Mouse (Mus musculus): Measurements from ENCODE around the gene Klhdc8b. TPM values are rescaled to one million over a fixed set of nuclear protein-coding genes. Genes with fewer than 3 reads are reported as not detected.

The Klhdc8b gene
- polyA plus RNA-seq, 1 experiment from 2014 or later: 94.7 TPM

DNA sequence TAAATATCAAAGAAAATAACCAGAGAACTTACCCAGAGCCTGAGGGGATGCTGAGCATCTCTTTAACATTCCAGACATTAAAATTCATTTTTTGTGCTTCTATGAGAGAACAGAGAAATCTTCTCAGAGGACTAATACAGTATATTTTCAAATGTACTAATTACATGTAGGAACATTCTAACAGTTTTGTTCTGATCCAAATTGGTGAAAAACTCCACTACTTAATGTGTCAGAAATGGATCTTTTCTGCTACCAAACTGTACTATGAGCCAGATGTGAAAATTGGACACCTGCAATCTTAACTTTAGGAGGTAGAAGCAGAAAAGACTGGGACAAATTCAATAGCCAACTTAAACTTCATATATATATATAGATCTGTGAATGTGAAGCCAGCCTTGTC lies 33.0 kb downstream of the Klhdc8b start, which contains the start of gene Ccdc36:
TSS of gene Ccdc36 (minus strand) at position 101 of the 400 bp plus-strand sequence.
- no peak within 1 kb of the TSS for H3K4me3 ChIP-seq (ENCODE audit: control insufficient read depth in 1 of 2, insufficient read depth in 1 of 2, low read depth in 1 of 2, low read length in 2 of 2)

DNA sequence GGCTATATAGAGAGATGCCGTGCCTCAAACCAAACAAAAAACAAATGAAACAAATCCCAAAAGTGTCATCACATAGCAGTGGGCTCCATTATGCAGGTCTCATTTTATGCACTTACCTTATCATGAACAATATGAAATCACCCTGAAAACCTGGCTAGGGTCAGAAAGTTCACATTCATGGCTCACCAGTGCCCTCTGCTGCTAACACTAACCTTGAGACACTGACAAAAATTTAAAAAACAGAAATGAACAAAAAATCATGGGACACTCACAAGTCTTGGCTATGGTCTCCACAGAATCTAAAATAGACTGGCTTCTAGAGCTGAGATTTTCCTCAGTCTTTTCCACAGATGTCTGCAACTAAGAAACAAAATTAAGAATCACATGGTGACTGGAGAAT lies 49.2 kb downstream of the Klhdc8b start:
- Histone ChIP-seq H3K9me3 (ENCODE audit: control insufficient read depth, low read length) (no peaks in the 10 kb centered on the region), H3K27me3 (ENCODE audit: control insufficient read depth, insufficient read depth, low read length) (no peaks in the 10 kb centered on the region), H3K4me2 (ENCODE audit: low read length) (no peak overlapping the region), H3K27ac (replicated peaks in 1 of 2; ENCODE audit: control insufficient read depth in 1 of 2, insufficient read depth in 1 of 2, low read depth in 2 of 2, low read length in 2 of 2) (no peak overlapping the region), H3K4me1 (ENCODE audit: control insufficient read depth in 2 of 2, insufficient read depth in 2 of 2, low read length in 2 of 2) (peaks cover 0 to 2% of the 10 kb centered on the region in 2 experiments; a peak in 2 of 4 replicates), H3K36me3 (ENCODE audit: control insufficient read depth, insufficient read depth, low read length) (no peaks in the 10 kb centered on the region), H3K4me3 (ENCODE audit: control insufficient read depth in 1 of 2, insufficient read depth in 1 of 2, low read depth in 1 of 2, low read length in 2 of 2) (no peak overlapping the region), H3K9ac (ENCODE audit: low read length) (no peak overlapping the region)
- ATAC-seq (ENCODE audit: insufficient number of reproducible peaks, insufficient read depth, low FRiP score, low read depth): no peak
- 82% methylated on average over 1 of the region's 1 CpGs for WGBS

More for the DNA sequence above, 33.0 kb downstream of the Klhdc8b start, which contains the start of gene Ccdc36:
- Histone ChIP-seq H3K27me3 (ENCODE audit: control insufficient read depth, insufficient read depth, low read length) (no peaks in the 10 kb centered on the region), H3K4me1 (ENCODE audit: control insufficient read depth in 2 of 2, insufficient read depth in 2 of 2, low read length in 2 of 2) (no peaks in the 10 kb centered on the region; a peak in 1 of 4 replicates), H3K4me2 (ENCODE audit: low read length) (no peak within 1 kb of the TSS), H3K36me3 (ENCODE audit: control insufficient read depth, insufficient read depth, low read length) (no peaks in the 10 kb centered on the region), H3K27ac (replicated peaks in 1 of 2; ENCODE audit: control insufficient read depth in 1 of 2, insufficient read depth in 1 of 2, low read depth in 2 of 2, low read length in 2 of 2) (no peak within 1 kb of the TSS), H3K9me3 (ENCODE audit: control insufficient read depth, low read length) (no peaks in the 10 kb centered on the region), H3K9ac (ENCODE audit: low read length) (no peak within 1 kb of the TSS; the same call in 1 of the 2 replicates)
- no peak for ATAC-seq (ENCODE audit: insufficient number of reproducible peaks, insufficient read depth, low FRiP score, low read depth)

DNA sequence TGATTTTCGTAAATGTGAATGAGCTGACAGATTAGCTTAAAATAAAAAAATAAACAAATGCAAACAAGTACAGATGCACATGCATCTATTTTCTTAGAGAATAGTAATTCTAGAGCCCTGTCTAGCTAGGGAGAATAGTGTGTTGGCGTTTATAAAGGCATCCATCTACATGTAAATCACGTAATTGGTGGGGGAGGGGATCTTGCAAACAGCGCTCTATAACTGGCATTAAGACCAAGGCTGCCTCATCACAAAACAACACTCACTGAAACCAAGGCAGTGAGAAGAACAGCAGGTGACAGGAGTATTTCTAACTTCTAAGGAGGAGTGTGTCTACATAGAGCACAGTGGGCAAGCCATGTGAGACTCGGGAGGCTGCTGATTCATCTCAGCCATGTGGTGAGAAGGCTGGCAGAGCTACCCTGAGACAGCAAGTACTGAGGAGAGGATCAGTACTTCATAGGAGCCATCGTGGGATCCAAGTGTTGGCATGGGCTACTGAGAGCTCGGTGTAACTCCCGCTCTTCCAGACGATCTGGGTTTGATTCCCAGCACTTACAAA lies 49.9 kb downstream of the Klhdc8b start:
- Histone ChIP-seq H3K27ac (replicated peaks in 1 of 2; ENCODE audit: control insufficient read depth in 1 of 2, insufficient read depth in 1 of 2, low read depth in 2 of 2, low read length in 2 of 2) (no peak overlapping the region), H3K9ac (ENCODE audit: low read length) (no peak overlapping the region), H3K4me1 (ENCODE audit: control insufficient read depth in 2 of 2, insufficient read depth in 2 of 2, low read length in 2 of 2) (peaks cover 0 to 2% of the 10 kb centered on the region in 2 experiments; a peak in 2 of 4 replicates), H3K27me3 (ENCODE audit: control insufficient read depth, insufficient read depth, low read length) (no peaks in the 10 kb centered on the region), H3K4me3 (ENCODE audit: control insufficient read depth in 1 of 2, insufficient read depth in 1 of 2, low read depth in 1 of 2, low read length in 2 of 2) (no peak overlapping the region), H3K9me3 (ENCODE audit: control insufficient read depth, low read length) (no peaks in the 10 kb centered on the region), H3K4me2 (ENCODE audit: low read length) (no peak overlapping the region), H3K36me3 (ENCODE audit: control insufficient read depth, insufficient read depth, low read length) (no peaks in the 10 kb centered on the region)
- whole genome bisulfite sequencing: 78% methylated on average over 9 of the region's 9 CpGs
- no peak for ATAC-seq (ENCODE audit: insufficient number of reproducible peaks, insufficient read depth, low FRiP score, low read depth)

DNA sequence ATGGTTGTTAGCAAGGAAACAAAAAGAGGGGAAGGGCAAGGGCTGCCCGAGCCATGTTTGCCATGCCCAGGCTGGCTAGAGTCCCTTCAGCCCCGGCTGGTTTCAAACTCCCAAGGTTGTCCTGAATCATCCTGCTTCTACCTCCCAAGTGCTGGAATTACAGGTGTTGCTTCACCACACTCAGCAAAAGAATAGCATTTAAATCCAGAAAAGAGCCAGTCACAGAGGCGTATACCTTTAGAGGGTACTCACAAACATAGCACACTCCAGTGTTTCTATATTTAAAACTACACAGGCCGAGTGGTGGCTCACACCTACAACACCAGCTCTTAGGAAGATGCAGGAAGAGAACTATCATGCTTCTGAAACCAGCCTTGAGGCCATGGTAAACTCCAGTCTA lies 51.8 kb downstream of the Klhdc8b start:
- Histone ChIP-seq H3K4me3 (ENCODE audit: control insufficient read depth in 1 of 2, insufficient read depth in 1 of 2, low read depth in 1 of 2, low read length in 2 of 2) (no peak overlapping the region), H3K36me3 (ENCODE audit: control insufficient read depth, insufficient read depth, low read length) (no peaks in the 10 kb centered on the region), H3K4me1 (ENCODE audit: control insufficient read depth in 2 of 2, insufficient read depth in 2 of 2, low read length in 2 of 2) (peaks cover 0 to 2% of the 10 kb centered on the region in 2 experiments; a peak in 2 of 4 replicates), H3K4me2 (ENCODE audit: low read length) (no peak overlapping the region), H3K9me3 (ENCODE audit: control insufficient read depth, low read length) (no peaks in the 10 kb centered on the region), H3K27me3 (ENCODE audit: control insufficient read depth, insufficient read depth, low read length) (no peaks in the 10 kb centered on the region), H3K27ac (replicated peaks in 1 of 2; ENCODE audit: control insufficient read depth in 1 of 2, insufficient read depth in 1 of 2, low read depth in 2 of 2, low read length in 2 of 2) (no peak overlapping the region), H3K9ac (ENCODE audit: low read length) (no peak overlapping the region)
- 65% methylated on average over 4 of the region's 4 CpGs for WGBS
- no peak for ATAC-seq (ENCODE audit: insufficient number of reproducible peaks, insufficient read depth, low FRiP score, low read depth)

DNA sequence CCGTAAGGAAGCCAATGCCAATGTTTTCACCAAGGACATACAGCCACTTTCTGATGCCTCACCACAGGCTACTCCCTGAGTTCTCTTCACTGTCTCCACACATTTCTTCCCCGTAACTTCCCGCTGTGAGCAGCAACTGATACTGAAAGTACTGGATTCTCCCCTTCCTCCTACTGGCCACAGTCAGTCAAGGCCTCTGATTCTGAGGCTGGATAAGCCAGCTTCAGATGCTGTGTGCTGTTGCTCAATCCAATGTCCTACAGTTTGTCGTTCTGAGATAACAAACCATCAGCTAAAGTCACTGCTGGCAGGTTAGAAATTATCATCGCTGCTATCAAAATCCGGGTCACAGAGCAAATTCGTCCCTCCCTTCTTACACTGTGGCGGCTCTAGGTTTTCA lies 56.9 kb downstream of the Klhdc8b start:
- no peaks in the 10 kb centered on the region for H3K9me3 ChIP-seq (ENCODE audit: control insufficient read depth, low read length)
- H3K27ac ChIP-seq (replicated peaks in 1 of 2; ENCODE audit: control insufficient read depth in 1 of 2, insufficient read depth in 1 of 2, low read depth in 2 of 2, low read length in 2 of 2): no peak overlapping the region
- H3K36me3 ChIP-seq (ENCODE audit: control insufficient read depth, insufficient read depth, low read length): no peaks in the 10 kb centered on the region
- no peaks in the 10 kb centered on the region for H3K27me3 ChIP-seq (ENCODE audit: control insufficient read depth, insufficient read depth, low read length)
- H3K4me1 ChIP-seq (ENCODE audit: control insufficient read depth in 2 of 2, insufficient read depth in 2 of 2, low read length in 2 of 2): peaks cover under 1 to 8% of the 10 kb centered on the region in 2 experiments; a peak in 3 of 4 replicates
- 68% methylated on average over 8 of the region's 8 CpGs for WGBS
- H3K9ac ChIP-seq (ENCODE audit: low read length): no peak overlapping the region
- no peak for ATAC-seq (ENCODE audit: insufficient number of reproducible peaks, insufficient read depth, low FRiP score, low read depth)
- no peak overlapping the region for H3K4me3 ChIP-seq (ENCODE audit: control insufficient read depth in 1 of 2, insufficient read depth in 1 of 2, low read depth in 1 of 2, low read length in 2 of 2)
- no peak overlapping the region for H3K4me2 ChIP-seq (ENCODE audit: low read length)

GRCm38 (mm10) chr9:108403081-108403480 lies 58.3 kb downstream of the Klhdc8b start:
- H3K27me3 ChIP-seq (ENCODE audit: control insufficient read depth, insufficient read depth, low read length): no peaks in the 10 kb centered on the region
- no peaks in the 10 kb centered on the region for H3K9me3 ChIP-seq (ENCODE audit: control insufficient read depth, low read length)
- no peak overlapping the region for H3K9ac ChIP-seq (ENCODE audit: low read length)
- 78% methylated on average over 4 of the region's 4 CpGs for WGBS
- H3K4me1 ChIP-seq (ENCODE audit: control insufficient read depth in 2 of 2, insufficient read depth in 2 of 2, low read length in 2 of 2): peaks cover 0 to 8% of the 10 kb centered on the region in 2 experiments; a peak in 2 of 4 replicates
- no peak overlapping the region for H3K4me2 ChIP-seq (ENCODE audit: low read length)
- H3K27ac ChIP-seq (replicated peaks in 1 of 2; ENCODE audit: control insufficient read depth in 1 of 2, insufficient read depth in 1 of 2, low read depth in 2 of 2, low read length in 2 of 2): no peak overlapping the region
- ATAC-seq (ENCODE audit: insufficient number of reproducible peaks, insufficient read depth, low FRiP score, low read depth): no peak
- no peaks in the 10 kb centered on the region for H3K36me3 ChIP-seq (ENCODE audit: control insufficient read depth, insufficient read depth, low read length)
- no peak overlapping the region for H3K4me3 ChIP-seq (ENCODE audit: control insufficient read depth in 1 of 2, insufficient read depth in 1 of 2, low read depth in 1 of 2, low read length in 2 of 2)

GRCm38 (mm10) chr9:108401186-108401960 lies 60.0 kb downstream of the Klhdc8b start:
- H3K9me3 ChIP-seq (ENCODE audit: control insufficient read depth, low read length): no peaks in the 10 kb centered on the region
- no peak overlapping the region for H3K4me3 ChIP-seq (ENCODE audit: control insufficient read depth in 1 of 2, insufficient read depth in 1 of 2, low read depth in 1 of 2, low read length in 2 of 2)
- H3K9ac ChIP-seq (ENCODE audit: low read length): no peak overlapping the region
- H3K4me1 ChIP-seq (ENCODE audit: control insufficient read depth in 2 of 2, insufficient read depth in 2 of 2, low read length in 2 of 2): peaks cover 0 to 8% of the 10 kb centered on the region in 2 experiments; a peak in 2 of 4 replicates
- H3K27me3 ChIP-seq (ENCODE audit: control insufficient read depth, insufficient read depth, low read length): no peaks in the 10 kb centered on the region
- 62% methylated on average over 7 of the region's 7 CpGs for WGBS
- 0 out of 2 replicates have a peak, but pooled peaks cover 4% of the 10 kb centered on the region for H3K36me3 ChIP-seq (ENCODE audit: control insufficient read depth, insufficient read depth, low read length)
- no peak for ATAC-seq (ENCODE audit: insufficient number of reproducible peaks, insufficient read depth, low FRiP score, low read depth)
- H3K4me2 ChIP-seq (ENCODE audit: low read length): no peak overlapping the region
- no peak overlapping the region for H3K27ac ChIP-seq (replicated peaks in 1 of 2; ENCODE audit: control insufficient read depth in 1 of 2, insufficient read depth in 1 of 2, low read depth in 2 of 2, low read length in 2 of 2)

All from heart, embryonic 14.5 days (tissue).